ENCODE assay signal across 12 mouse cellular contexts in the genomic region with DNA sequence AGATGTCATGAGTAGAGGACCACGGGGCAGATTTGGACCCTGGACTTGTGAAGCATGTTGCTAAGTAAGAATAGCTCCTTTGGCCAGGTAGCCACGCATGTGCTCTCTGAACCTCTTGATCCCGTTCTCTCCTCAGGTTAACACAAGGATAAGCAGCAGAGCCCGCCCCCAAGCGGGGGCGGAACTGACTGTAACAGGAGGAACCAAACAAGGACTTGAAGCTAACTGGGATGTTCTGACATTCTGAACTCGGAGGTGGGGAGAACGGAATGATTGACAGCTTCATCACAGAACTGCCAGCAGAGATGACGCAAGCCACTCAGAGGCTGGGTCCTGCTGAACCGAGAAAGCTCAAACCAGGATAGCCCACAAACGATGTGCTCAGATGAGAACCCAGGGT. TPM values are rescaled to one million over a fixed set of nuclear protein-coding genes. Genes with fewer than 3 reads are reported as not detected.
DNase-seq lines count a peak whose midpoint lies in the region; ATAC-seq lines count a peak whose summit lies in the region.
"Had no signal": no experiment of that assay in that cellular context is flagged by ENCODE, and none has a peak within 500 bp of the region (broad histone marks: within the 10 kb centered on the region; RNA-seq: fewer than 3 reads in every experiment).

No protein-coding gene starts in this region.

- H3K27ac ChIP-seq in liver, embryonic 12.5 days = no peak overlapping the region
- H3K27ac ChIP-seq: embryonic facial prominence, embryonic 10.5 days; heart, adult 2 months; limb, embryonic 13.5 days had no signal

- H3K4me2 ChIP-seq in liver, embryonic 12.5 days = no peak overlapping the region
- H3K4me2 ChIP-seq: limb, embryonic 13.5 days had no signal

- 0 out of 2 replicates have a peak, but pooled peaks have one; percentile 8 for ATAC-seq in liver, embryonic 12.5 days
- ATAC-seq: inflammation-experienced regulatory T-cells, adult 6 months had no signal

- no peak overlapping the region for H3K4me3 ChIP-seq in liver, embryonic 12.5 days
- H3K4me3 ChIP-seq: embryonic facial prominence, embryonic 10.5 days; heart, adult 2 months; limb, embryonic 13.5 days had no signal

- no peaks in the 10 kb centered on the region for H3K36me3 ChIP-seq in liver, embryonic 12.5 days
- H3K36me3 ChIP-seq: embryonic facial prominence, embryonic 10.5 days; limb, embryonic 13.5 days had no signal

- H3K4me1 ChIP-seq in liver, embryonic 12.5 days = peaks cover 14% of the 10 kb centered on the region

- WGBS in liver, embryonic 12.5 days (ENCODE audit: insufficient replicate concordance) = 12% methylated on average over 11 of the region's 11 CpGs

- H3K9ac ChIP-seq in liver, embryonic 12.5 days = no peak overlapping the region
- H3K9ac ChIP-seq: limb, embryonic 13.5 days had no signal

- no peaks in the 10 kb centered on the region for H3K9me3 ChIP-seq in liver, embryonic 12.5 days (replicated peaks)
- H3K9me3 ChIP-seq: embryonic facial prominence, embryonic 10.5 days; limb, embryonic 13.5 days had no signal

- DNase-seq in ES-CJ7 (ENCODE audit: low read depth, low spot score) (peak; percentile 89), R1 (ENCODE audit: low read depth, low spot score) (peak; percentile 87)
- DNase-seq in lung, postnatal 25 days (ENCODE audit: low spot score) = peak; percentile 71
- DNase-seq in Muller cell, postnatal 12 days (ENCODE audit: inconsistent ontology term) = no peak
- DNase-seq in B cell, adult 2 months = no peak
- DNase-seq in left cerebral cortex, adult 9 months (ENCODE audit: low spot score in 2 of 2) = no peak
- DNase-seq: heart, adult 2 months; right cerebral cortex, postnatal 25 days had no signal

- peaks cover 96% of the 10 kb centered on the region for H3K27me3 ChIP-seq in liver, embryonic 12.5 days (replicated peaks)

RNA-seq across cellular contexts. Expression of a gene that starts 3.9 kb away (rescaled TPM):
- polyA plus RNA-seq in liver, embryonic 12.5 days (2016; fragmentation: Nextera tagmentation; extraction: Ambion mirVana) = 7.6 and 8.8 TPM in 2 replicates

RNA-seq across cellular contexts. Expression of a gene that starts 18.3 kb away (rescaled TPM):
- polyA plus RNA-seq in liver, embryonic 12.5 days (2016; fragmentation: Nextera tagmentation; extraction: Ambion mirVana) = 3.5 and 4.8 TPM in 2 replicates

RNA-seq across cellular contexts. Expression of a gene that starts 18.8 kb away (rescaled TPM):
- polyA plus RNA-seq in liver, embryonic 12.5 days (2016; fragmentation: Nextera tagmentation; extraction: Ambion mirVana) = 84.9 and 92.8 TPM in 2 replicates

RNA-seq across cellular contexts. Expression of a gene that starts 28.8 kb away (rescaled TPM):
- not detected in 2 replicates for polyA plus RNA-seq in liver, embryonic 12.5 days (2016; fragmentation: Nextera tagmentation; extraction: Ambion mirVana)
- polyA plus RNA-seq: embryonic facial prominence, embryonic 10.5 days; inflammation-experienced regulatory T-cells, adult 6 months; limb, embryonic 13.5 days had no signal

RNA-seq across cellular contexts. Expression of a gene that starts 43.9 kb away (rescaled TPM):
- 5.9 and 6.7 TPM in 2 replicates for polyA plus RNA-seq in liver, embryonic 12.5 days (2016; fragmentation: Nextera tagmentation; extraction: Ambion mirVana)
- polyA plus RNA-seq: heart, adult 2 months; inflammation-experienced regulatory T-cells, adult 6 months had no signal

Comparison
In these comparisons a context has a peak if more than half of its experiments do, and no peak if none do; other contexts are left out.
1. DNase-seq: peak in ES-CJ7 (single experiment), R1 (single experiment) and lung, postnatal 25 days (single experiment); none in Muller cell, postnatal 12 days (single experiment), B cell, adult 2 months (0 of 2) and left cerebral cortex, adult 9 months (0 of 2).